Mouse (Mus musculus): ENCODE measurements around the gene Srsy.
"Not testable (repeated sequence)": the region's sequence is repeated elsewhere in the genome, so short reads cannot be mapped to it uniquely, and the experiment has no call there.

Gene Srsy

GRCm38 (mm10) chrY:17937230-17937629 is at the start of gene Srsy:
Srsy (minus strand) TSS chrY:17937330.
- not testable (repeated sequence) for DNase-seq

All from heart, adult 11 months (tissue).